Mouse (Mus musculus) limb, embryonic 14.5 days (tissue): ENCODE results near the gene Rcn3. TPM values are rescaled to one million over a fixed set of nuclear protein-coding genes. Genes with fewer than 3 reads are reported as not detected.

ENCODE experiments used
- ATAC-seq: fragments of 200-750 bp; cut with Nextera tagmentation; 2 replicates; pipeline ENCODE4 v1.8.0; 2017; ENCODE audit warnings: low read depth, moderate number of reproducible peaks, moderate TSS enrichment; ENCODE audit not compliant: low FRiP score
- DNase-seq: peaks from one replicate; pipeline ENCODE4 v3.0.0-alpha.2; 2015; ENCODE audit warnings: low spot score
- H3K27ac ChIP-seq: fragments of 300-500 bp; sonication (generic); replicated peaks from 2 replicates; pipeline ENCODE4 v1.5.1; 2014; ENCODE audit warnings: low read depth, mild to moderate bottlenecking, low read length, moderate library complexity, mixed read lengths
- H3K27me3 ChIP-seq: fragments of 300-500 bp; sonication (generic); 2 replicates; pipeline ENCODE4 v1.6.1; 2014; ENCODE audit warnings: low read length, mixed read lengths; ENCODE audit not compliant: control insufficient read depth, insufficient read depth
- H3K36me3 ChIP-seq: fragments of 300-500 bp; sonication (generic); 2 replicates; pipeline ENCODE4 v1.6.1; 2014; ENCODE audit warnings: mild to moderate bottlenecking, low read length, moderate library complexity, mixed read lengths; ENCODE audit not compliant: control insufficient read depth, insufficient read depth
- H3K4me1 ChIP-seq: fragments of 300-500 bp; sonication (generic); 2 replicates; pipeline ENCODE4 v1.6.1; 2014; ENCODE audit warnings: antibody characterized with exemption, low read length, mixed read lengths; ENCODE audit not compliant: control insufficient read depth, insufficient read depth
- H3K4me2 ChIP-seq: fragments of 300-500 bp; sonication (generic); replicated peaks from 2 replicates; pipeline ENCODE4 v1.6.1; 2014; ENCODE audit warnings: low read depth, mild to moderate bottlenecking, low read length, moderate library complexity; ENCODE audit not compliant: severe bottlenecking
- H3K4me3 ChIP-seq: fragments of 300-500 bp; sonication (generic); replicated peaks from 2 replicates; pipeline ENCODE4 v1.5.1; 2014; ENCODE audit warnings: low read length
- H3K9ac ChIP-seq: fragments of 300-500 bp; sonication (generic); 2 replicates; pipeline ENCODE4 v1.6.1; 2014; ENCODE audit warnings: mild to moderate bottlenecking, low read depth, low read length, moderate library complexity; ENCODE audit not compliant: severe bottlenecking
- H3K9me3 ChIP-seq: fragments of 300-500 bp; sonication (generic); 2 replicates; pipeline ENCODE4 v1.6.1; 2016; ENCODE audit warnings: low read length; ENCODE audit not compliant: control insufficient read depth
- POLR2A ChIP-seq: fragments of 200-500 bp; IDR thresholded peaks from 2 replicates; pipeline ENCODE4 v1.8.0; 2012; ENCODE audit warnings: inconsistent platforms, mild to moderate bottlenecking, moderate library complexity, borderline replicate concordance; ENCODE audit not compliant: insufficient read depth, insufficient read length; ENCODE audit errors: extremely low read depth
- WGBS: fragments of 180-500 bp; shearing (Covaris S2); extraction: QIAGEN DNeasy Blood & Tissue Kit; methylation state at CpG from one replicate; pipeline ENCODE4 v1.1.7; 2014; 5-methylcytosine and 5-hydroxymethylcytosine counted together
- polyA plus RNA-seq, 2 experiments: library from polyadenylated mRNA; depleted of rRNA in 1 of 2; stranded (reverse) in 1 of 2; unstranded in 1 of 2; fragments of >200 nt; fragmentation: Nextera tagmentation in 1 of 2; extraction: Ambion mirVana in 1 of 2; gene quantifications; 2 replicates each; pipeline versions ENCODE4 v1.2.1 to v1.2.3; 2012 to 2014

Rcn3 gene
- polyA plus RNA-seq (2012; rRNA removed): 679 and 759 TPM in 2 replicates
- polyA plus RNA-seq (2014; fragmentation: Nextera tagmentation; extraction: Ambion mirVana): 569 and 577 TPM in 2 replicates

- peaks cover 19% of the 10 kb centered on the region for H3K4me1 ChIP-seq
- WGBS: under 1% methylated on average over 16 of the region's 16 CpGs
- no peaks in the 10 kb centered on the region for H3K27me3 ChIP-seq
- peak; percentile 81; the same call in 1 of the 2 replicates for TF ChIP-seq POLR2A
- peak; percentile 95 for ATAC-seq
- H3K27ac ChIP-seq: peak within 1 kb of the TSS; percentile 95
- peaks cover 27% of the 10 kb centered on the region for H3K36me3 ChIP-seq
- DNase-seq: peak; percentile 98
- H3K9me3 ChIP-seq: no peaks in the 10 kb centered on the region
- H3K4me2 ChIP-seq: peak within 1 kb of the TSS; percentile 85
- peak within 1 kb of the TSS; percentile 88 for H3K9ac ChIP-seq
- H3K4me3 ChIP-seq: peak within 1 kb of the TSS; percentile 74
Observed at GRCm38 (mm10) chr7:45092048-45092447, at the start of gene Rcn3. Rcn3 (minus strand) TSS chr7:45092221.

GRCm38 (mm10) chr7:45141319-45141718 lies 49.3 kb upstream of the Rcn3 start:
- DNase-seq: no peak
- Histone ChIP-seq H3K4me3 (no peak overlapping the region), H3K36me3 (peaks cover 44% of the 10 kb centered on the region), H3K4me1 (no peaks in the 10 kb centered on the region), H3K27me3 (no peaks in the 10 kb centered on the region), H3K9ac (peak overlapping the region; percentile 16; the same call in 1 of the 2 replicates), H3K27ac (no peak overlapping the region), H3K4me2 (no peak overlapping the region), H3K9me3 (no peaks in the 10 kb centered on the region)
- no peak for ATAC-seq
- no peak for TF ChIP-seq POLR2A
- WGBS: 93% methylated on average over 3 of the region's 3 CpGs

GRCm38 (mm10) chr7:45139904-45140723 lies 48.1 kb upstream of the Rcn3 start:
- Histone ChIP-seq H3K36me3 (peaks cover 33% of the 10 kb centered on the region), H3K9ac (no peak overlapping the region), H3K4me2 (no peak overlapping the region), H3K4me1 (no peaks in the 10 kb centered on the region), H3K27me3 (0 out of 2 replicates have a peak, but pooled peaks cover 4% of the 10 kb centered on the region), H3K4me3 (no peak overlapping the region), H3K27ac (no peak overlapping the region), H3K9me3 (no peaks in the 10 kb centered on the region)
- DNase-seq: no peak
- ATAC-seq: no peak
- WGBS: 69% methylated on average over 8 of the region's 8 CpGs
- no peak for TF ChIP-seq POLR2A

GRCm38 (mm10) chr7:45138403-45138802 lies 46.4 kb upstream of the Rcn3 start:
- WGBS: 82% methylated on average over 1 of the region's 1 CpGs
- H3K9me3 ChIP-seq: no peaks in the 10 kb centered on the region
- no peak overlapping the region for H3K27ac ChIP-seq
- no peak overlapping the region for H3K4me2 ChIP-seq
- H3K9ac ChIP-seq: no peak overlapping the region
- no peak for ATAC-seq
- peaks cover 16% of the 10 kb centered on the region for H3K36me3 ChIP-seq
- H3K4me3 ChIP-seq: no peak overlapping the region
- 0 out of 2 replicates have a peak, but pooled peaks cover 4% of the 10 kb centered on the region for H3K27me3 ChIP-seq
- no peak for DNase-seq
- no peaks in the 10 kb centered on the region for H3K4me1 ChIP-seq
- TF ChIP-seq POLR2A: no peak

- no peak for TF ChIP-seq POLR2A
- no peaks in the 10 kb centered on the region for H3K4me1 ChIP-seq
- WGBS: 85% methylated on average over 12 of the region's 12 CpGs
- ATAC-seq (no peak), DNase-seq (no peak)
- no peak overlapping the region for H3K4me3 ChIP-seq
- 0 out of 2 replicates have a peak, but pooled peaks cover 4% of the 10 kb centered on the region for H3K27me3 ChIP-seq
- no peaks in the 10 kb centered on the region for H3K9me3 ChIP-seq
- H3K4me2 ChIP-seq: no peak overlapping the region
- peaks cover 7% of the 10 kb centered on the region for H3K36me3 ChIP-seq
- H3K9ac ChIP-seq: no peak overlapping the region
- H3K27ac ChIP-seq: no peak overlapping the region
Observed at GRCm38 (mm10) chr7:45137171-45138006, 45.4 kb upstream of the Rcn3 start.
